Mouse (Mus musculus) thymus, adult 2 months (tissue): ENCODE measurements around the gene Fancg.

Source experiments
- CTCF ChIP-seq: fragments of 200-500 bp; IDR thresholded peaks from 2 replicates; pipeline ENCODE4 v1.5.1; 2012; ENCODE audit warnings: mild to moderate bottlenecking, control low read depth, low read length, moderate library complexity, borderline replicate concordance; ENCODE audit not compliant: control insufficient read depth, poor library complexity, insufficient read depth; ENCODE audit errors: extremely low read depth
- POLR2A ChIP-seq: fragments of 200-500 bp; IDR thresholded peaks from 2 replicates; pipeline ENCODE4 v1.6.1; 2012; ENCODE audit warnings: mild to moderate bottlenecking, low read length, control low read depth, moderate library complexity; ENCODE audit not compliant: control insufficient read depth, poor library complexity, insufficient read depth; ENCODE audit errors: extremely low read depth

- TF ChIP-seq POLR2A (no peak), CTCF (no peak)
Observed at GRCm38 (mm10) chr4:43029749-43030148, 19.4 kb upstream of the Fancg start.
